Mouse (Mus musculus): Measurements from ENCODE around the gene 4930432M17Rik. TPM values are rescaled to one million over a fixed set of nuclear protein-coding genes. Genes with fewer than 3 reads are reported as not detected.

The 4930432M17Rik gene
- total and polyA plus RNA-seq, 2 experiments from 2014 or later, result not detected

DNA sequence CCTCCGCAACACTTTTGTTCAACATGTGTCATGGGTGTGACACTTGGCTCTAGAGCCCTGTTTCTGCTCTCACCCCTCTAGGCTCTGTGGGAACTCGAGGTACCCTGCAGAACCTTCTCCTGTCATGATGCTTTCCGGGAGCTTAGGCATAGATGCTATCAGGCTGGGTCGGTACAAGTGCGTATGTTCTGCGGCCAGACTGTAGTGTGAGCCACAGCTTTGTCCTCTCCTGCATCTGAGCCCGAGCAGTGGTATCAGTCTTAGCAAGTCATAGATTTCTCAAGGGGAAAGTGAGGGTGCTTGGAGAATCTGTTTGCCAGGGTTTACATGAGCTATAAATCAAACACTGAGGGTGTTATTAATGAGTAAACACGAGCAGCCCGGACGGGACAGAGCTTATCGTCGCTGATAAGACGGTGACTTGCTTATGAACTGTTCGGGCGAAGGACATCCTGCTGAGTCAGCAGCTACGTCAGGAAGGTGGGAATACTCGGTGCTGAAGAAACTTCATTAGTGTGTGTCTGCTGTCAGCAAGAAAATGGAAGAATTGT lies 42.7 kb downstream of the 4930432M17Rik start:
- Histone ChIP-seq H3K4me1 (ENCODE audit: insufficient read depth, low read length) (no peaks in the 10 kb centered on the region), H3K9me3 (ENCODE audit: low read length) (no peaks in the 10 kb centered on the region), H3K9ac (replicated peaks; ENCODE audit: low read length) (no peak overlapping the region), H3K27ac (no peak overlapping the region), H3K4me3 (ENCODE audit: low read length) (no peak overlapping the region), H3K36me3 (ENCODE audit: insufficient read depth, low read length) (no peaks in the 10 kb centered on the region), H3K4me2 (ENCODE audit: low read depth, low read length) (no peak overlapping the region), H3K27me3 (ENCODE audit: insufficient read depth, low read length) (no peaks in the 10 kb centered on the region)
- 66% methylated on average over 17 of the region's 17 CpGs for WGBS
- DNase-seq (ENCODE audit: low spot score), result no peak
- no peak for TF ChIP-seq CTCF (IDR thresholded peaks at IDR 0.05; ENCODE audit: low read depth)
- ATAC-seq, result no peak

DNA sequence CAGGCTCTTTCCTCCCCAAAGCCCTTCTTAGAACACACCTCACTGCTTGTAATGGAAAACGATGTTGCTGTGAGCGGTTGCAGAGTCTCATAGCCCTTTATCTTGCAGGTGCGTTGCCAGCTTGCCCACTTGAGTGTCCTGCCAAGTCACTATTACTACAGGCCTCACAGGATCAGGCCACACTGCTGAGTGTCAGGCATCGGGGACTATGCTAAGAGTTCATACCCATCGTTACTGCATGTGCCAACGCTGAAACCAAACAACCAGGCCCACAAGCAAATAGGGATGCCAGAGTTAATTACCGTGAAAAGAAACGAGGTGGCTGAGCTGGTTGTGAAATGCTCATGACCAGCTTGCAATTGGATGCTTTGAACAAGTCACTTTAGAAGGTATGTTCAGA lies 43.3 kb downstream of the 4930432M17Rik start:
- ATAC-seq (no peak), DNase-seq (ENCODE audit: low spot score) (no peak)
- no peak overlapping the region for H3K27ac ChIP-seq
- no peak overlapping the region for H3K4me3 ChIP-seq (ENCODE audit: low read length)
- TF ChIP-seq CTCF (IDR thresholded peaks at IDR 0.05; ENCODE audit: low read depth), result no peak
- no peak overlapping the region for H3K9ac ChIP-seq (replicated peaks; ENCODE audit: low read length)
- H3K27me3 ChIP-seq (ENCODE audit: insufficient read depth, low read length), result no peaks in the 10 kb centered on the region
- H3K9me3 ChIP-seq (ENCODE audit: low read length), result no peaks in the 10 kb centered on the region
- no peak overlapping the region for H3K4me2 ChIP-seq (ENCODE audit: low read depth, low read length)
- WGBS, result 49% methylated on average over 8 of the region's 8 CpGs
- no peaks in the 10 kb centered on the region for H3K4me1 ChIP-seq (ENCODE audit: insufficient read depth, low read length)
- H3K36me3 ChIP-seq (ENCODE audit: insufficient read depth, low read length), result no peaks in the 10 kb centered on the region

DNA sequence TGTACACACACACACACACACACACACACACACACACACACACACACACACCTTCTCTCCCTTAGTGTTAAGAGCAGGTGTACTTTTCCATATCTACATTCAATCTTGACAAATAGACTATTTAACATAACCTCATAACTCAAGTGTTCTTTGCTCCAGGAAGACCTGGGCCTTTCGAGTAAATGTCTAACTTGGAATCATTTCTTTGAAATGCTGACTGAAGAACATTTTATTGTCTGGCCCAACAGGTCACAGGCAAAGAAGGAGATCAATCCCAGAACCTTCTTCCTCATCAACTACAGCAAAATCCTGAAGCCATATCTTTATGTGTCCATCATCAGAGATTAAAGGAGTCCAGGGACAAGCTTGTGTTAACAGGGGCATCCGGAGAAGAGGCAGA lies 43.9 kb downstream of the 4930432M17Rik start:
- Histone ChIP-seq H3K4me1 (ENCODE audit: insufficient read depth, low read length) (no peaks in the 10 kb centered on the region), H3K27ac (no peak overlapping the region), H3K36me3 (ENCODE audit: insufficient read depth, low read length) (no peaks in the 10 kb centered on the region), H3K4me3 (ENCODE audit: low read length) (no peak overlapping the region), H3K9ac (replicated peaks; ENCODE audit: low read length) (no peak overlapping the region), H3K4me2 (ENCODE audit: low read depth, low read length) (no peak overlapping the region), H3K27me3 (ENCODE audit: insufficient read depth, low read length) (no peaks in the 10 kb centered on the region), H3K9me3 (ENCODE audit: low read length) (no peaks in the 10 kb centered on the region)
- WGBS, result 93% methylated on average over 2 of the region's 2 CpGs
- no peak for ATAC-seq
- no peak for DNase-seq (ENCODE audit: low spot score)
- TF ChIP-seq CTCF (IDR thresholded peaks at IDR 0.05; ENCODE audit: low read depth), result no peak

DNA sequence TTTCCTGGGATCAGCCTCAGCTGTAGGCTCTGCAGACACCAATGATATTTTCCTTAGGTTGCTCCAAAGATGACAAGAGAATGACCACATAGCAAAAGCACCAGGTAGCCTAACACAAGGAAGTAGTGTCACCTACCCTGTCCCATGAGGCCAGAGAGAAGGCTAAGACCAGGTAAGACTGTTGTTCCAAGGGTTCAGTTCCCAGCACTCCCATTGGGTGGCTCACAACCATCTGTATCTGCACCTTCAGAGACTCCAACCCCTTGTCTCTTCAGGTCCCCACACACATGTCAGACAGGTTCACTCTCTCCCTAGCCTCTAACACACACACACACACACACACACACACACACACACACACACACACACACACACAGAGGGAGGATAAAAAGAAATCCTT lies 44.8 kb downstream of the 4930432M17Rik start:
- Histone ChIP-seq H3K9me3 (ENCODE audit: low read length) (no peaks in the 10 kb centered on the region), H3K4me1 (ENCODE audit: insufficient read depth, low read length) (no peaks in the 10 kb centered on the region), H3K27me3 (ENCODE audit: insufficient read depth, low read length) (no peaks in the 10 kb centered on the region), H3K9ac (replicated peaks; ENCODE audit: low read length) (no peak overlapping the region), H3K36me3 (ENCODE audit: insufficient read depth, low read length) (no peaks in the 10 kb centered on the region), H3K27ac (peak overlapping the region; percentile 60; the same call in 1 of the 2 replicates), H3K4me2 (ENCODE audit: low read depth, low read length) (no peak overlapping the region), H3K4me3 (ENCODE audit: low read length) (no peak overlapping the region)
- ATAC-seq, result no peak
- DNase-seq (ENCODE audit: low spot score), result no peak
- TF ChIP-seq CTCF (IDR thresholded peaks at IDR 0.05; ENCODE audit: low read depth), result no peak

DNA sequence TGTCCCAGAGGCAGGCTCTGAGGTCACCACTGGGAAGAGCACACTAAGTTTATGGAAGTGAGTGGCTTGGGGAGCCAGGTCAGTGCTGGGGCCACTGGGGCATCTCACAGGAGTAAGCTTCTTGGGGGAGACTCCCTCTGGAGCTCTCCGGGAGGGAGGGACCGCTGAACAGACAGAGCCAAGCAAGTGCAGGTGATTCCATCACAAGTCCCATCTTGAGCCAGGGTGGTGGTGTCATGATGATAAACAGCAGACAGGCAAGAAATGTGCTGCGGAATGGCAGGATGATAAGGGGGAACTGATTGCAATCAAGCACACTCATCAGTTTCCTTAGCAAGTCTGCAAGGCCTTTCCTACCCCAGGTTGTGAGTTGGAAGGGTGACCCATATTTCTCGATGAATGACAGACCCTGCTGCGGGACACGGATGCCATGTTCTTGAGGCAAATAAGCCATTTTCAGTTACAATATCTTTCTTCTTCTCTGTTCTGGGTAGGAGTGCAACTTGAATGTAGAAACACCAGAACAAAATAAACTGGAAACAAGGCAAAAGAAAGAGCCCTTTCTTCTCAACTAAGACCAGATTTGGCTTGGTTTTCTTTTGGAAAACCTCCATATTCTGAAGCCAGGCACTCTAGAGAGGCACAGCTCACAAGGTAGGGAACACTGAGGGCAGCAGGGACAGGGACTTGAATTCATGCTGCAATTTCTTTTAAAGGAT lies 45.3 kb downstream of the 4930432M17Rik start:
- no peaks in the 10 kb centered on the region for H3K9me3 ChIP-seq (ENCODE audit: low read length)
- H3K27ac ChIP-seq, result peak overlapping the region; percentile 60; the same call in 1 of the 2 replicates
- WGBS, result 70% methylated on average over 6 of the region's 6 CpGs
- ATAC-seq (peak; percentile 71), DNase-seq (ENCODE audit: low spot score) (peak; percentile 62)
- no peak overlapping the region for H3K4me3 ChIP-seq (ENCODE audit: low read length)
- H3K36me3 ChIP-seq (ENCODE audit: insufficient read depth, low read length), result no peaks in the 10 kb centered on the region
- no peaks in the 10 kb centered on the region for H3K4me1 ChIP-seq (ENCODE audit: insufficient read depth, low read length)
- no peaks in the 10 kb centered on the region for H3K27me3 ChIP-seq (ENCODE audit: insufficient read depth, low read length)
- TF ChIP-seq CTCF (IDR thresholded peaks at IDR 0.05; ENCODE audit: low read depth), result no peak
- H3K9ac ChIP-seq (replicated peaks; ENCODE audit: low read length), result no peak overlapping the region
- H3K4me2 ChIP-seq (ENCODE audit: low read depth, low read length), result no peak overlapping the region

DNA sequence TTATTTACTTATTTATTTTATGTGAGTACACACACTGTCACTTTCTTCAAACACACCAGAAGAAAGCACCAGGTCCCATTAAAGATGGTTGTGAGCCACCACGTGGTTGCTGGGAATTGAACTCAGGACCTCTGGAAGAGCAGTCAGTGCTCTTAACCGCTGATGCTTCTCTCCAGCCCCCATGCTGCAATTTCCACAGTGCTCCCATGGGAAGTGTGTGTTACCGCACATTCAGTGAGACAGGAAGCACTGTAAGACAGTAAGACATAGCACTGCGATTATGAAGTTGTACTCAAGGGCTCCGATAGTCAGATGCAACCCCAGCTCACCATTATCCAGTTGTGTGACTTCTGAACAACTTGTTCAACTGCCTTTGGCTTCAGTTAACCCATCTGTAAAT lies 45.9 kb downstream of the 4930432M17Rik start:
- Histone ChIP-seq H3K4me3 (ENCODE audit: low read length) (no peak overlapping the region), H3K4me1 (ENCODE audit: insufficient read depth, low read length) (0 out of 2 replicates have a peak, but pooled peaks cover 3% of the 10 kb centered on the region), H3K9me3 (ENCODE audit: low read length) (no peaks in the 10 kb centered on the region), H3K27me3 (ENCODE audit: insufficient read depth, low read length) (no peaks in the 10 kb centered on the region), H3K4me2 (ENCODE audit: low read depth, low read length) (no peak overlapping the region), H3K36me3 (ENCODE audit: insufficient read depth, low read length) (no peaks in the 10 kb centered on the region), H3K27ac (peak overlapping the region; percentile 13; the same call in 1 of the 2 replicates), H3K9ac (replicated peaks; ENCODE audit: low read length) (no peak overlapping the region)
- ATAC-seq (no peak), DNase-seq (ENCODE audit: low spot score) (no peak)
- no peak for TF ChIP-seq CTCF (IDR thresholded peaks at IDR 0.05; ENCODE audit: low read depth)
- 88% methylated on average over 5 of the region's 5 CpGs for WGBS

DNA sequence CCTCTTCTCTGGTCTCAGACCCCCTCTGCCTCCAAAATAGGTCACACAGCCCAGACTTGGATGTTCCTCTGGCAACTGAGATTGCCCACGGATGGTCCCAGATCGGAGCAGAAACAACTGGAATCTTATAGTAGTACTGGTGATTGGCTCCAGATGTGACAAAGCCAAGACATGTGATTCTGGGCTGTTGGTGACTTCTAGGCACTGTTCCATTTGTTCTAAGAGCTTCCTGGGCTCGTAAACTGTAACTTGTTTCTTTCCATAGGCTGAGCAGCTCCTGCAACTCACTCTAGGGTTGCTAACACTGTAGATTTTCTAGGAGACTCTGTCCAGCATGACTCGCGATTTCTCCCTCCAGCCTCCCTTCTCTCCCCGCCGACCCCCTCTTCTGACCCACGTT lies 48.1 kb downstream of the 4930432M17Rik start:
- Histone ChIP-seq H3K9ac (replicated peaks; ENCODE audit: low read length) (no peak overlapping the region), H3K36me3 (ENCODE audit: insufficient read depth, low read length) (no peaks in the 10 kb centered on the region)
- 81% methylated on average over 8 of the region's 8 CpGs for WGBS

More for the DNA sequence above, 48.1 kb downstream of the 4930432M17Rik start:
- Histone ChIP-seq H3K4me3 (ENCODE audit: low read length) (no peak overlapping the region), H3K27ac (no peak overlapping the region), H3K27me3 (ENCODE audit: insufficient read depth, low read length) (no peaks in the 10 kb centered on the region), H3K4me2 (ENCODE audit: low read depth, low read length) (no peak overlapping the region), H3K9me3 (ENCODE audit: low read length) (no peaks in the 10 kb centered on the region), H3K4me1 (ENCODE audit: insufficient read depth, low read length) (0 out of 2 replicates have a peak, but pooled peaks cover 6% of the 10 kb centered on the region)
- ATAC-seq, result no peak
- no peak for DNase-seq (ENCODE audit: low spot score)
- TF ChIP-seq CTCF (IDR thresholded peaks at IDR 0.05; ENCODE audit: low read depth), result no peak

Measured in hindbrain, postnatal 0 days (tissue).